Comparison of ENCODE assay signal across 1 mouse cellular context in the genomic region with DNA sequence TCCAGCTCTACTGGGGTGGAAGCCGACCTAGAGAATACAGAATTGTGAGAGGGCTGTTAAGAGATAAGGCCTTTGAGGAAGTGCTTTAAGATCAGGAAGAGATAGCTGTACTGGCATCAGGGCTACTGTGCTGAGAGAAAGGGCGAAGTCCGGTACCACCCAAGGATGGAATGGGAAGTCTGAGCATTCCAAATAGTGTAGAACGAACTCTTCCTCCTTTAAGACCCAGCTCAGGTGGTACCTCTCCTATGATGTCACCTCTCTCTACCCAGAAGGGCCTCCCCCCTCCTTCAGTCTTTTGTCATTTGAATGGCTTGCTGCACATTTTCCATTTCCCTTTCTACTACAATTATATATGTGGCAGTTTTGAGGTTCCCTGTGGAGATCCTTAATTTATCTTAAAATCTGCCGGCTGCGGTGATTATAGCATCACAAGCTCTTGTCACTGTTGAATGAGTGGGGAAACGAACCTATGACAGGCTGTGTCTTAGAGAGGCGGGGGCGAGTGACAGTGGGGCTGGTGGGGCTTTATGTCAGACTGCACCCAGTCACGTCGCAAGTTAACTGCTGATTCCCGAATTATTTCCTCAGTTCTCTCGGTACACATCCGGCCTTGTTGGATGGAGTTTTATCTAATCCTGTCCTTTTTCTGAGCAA.
TF ChIP-seq lines count a peak whose summit lies in the region.

No protein-coding gene starts in this region.

TF ChIP-seq in CH12.LX, 34 proteins besides CTCF, POLR2A, EP300 and RAD21 (continued from another document):
- TF ChIP-seq ELF1 (IDR thresholded peaks at IDR 0.05; ENCODE audit: low read depth, low read length) (no peak; the same call in 1 of the 2 replicates), KAT2A (IDR thresholded peaks at IDR 0.05; ENCODE audit: insufficient replicate concordance, low read length) (no peak), USF1 (IDR thresholded peaks at IDR 0.05; ENCODE audit: low read depth, low read length) (no peak), UBTF (IDR thresholded peaks at IDR 0.05; ENCODE audit: low read depth, low read length) (no peak)
